Mouse (Mus musculus) liver, adult 10 weeks (tissue): ENCODE measurements around the gene Akr1c19. TPM values are rescaled to one million over a fixed set of nuclear protein-coding genes. Genes with fewer than 3 reads are reported as not detected.

Experiments used
- polyA plus RNA-seq: library from polyadenylated mRNA; stranded (reverse); fragments of 350-450 nt; fragmentation: Illumina TruSeq; extraction: RNeasy Lipid Tissue Mini Kit (QIAGEN cat#74804); gene quantifications from one replicate; pipeline ENCODE4 v1.2.3, GENCODE M21; 2014; ENCODE audit warnings: low read depth, low replicate concordance

The Akr1c19 gene
- 220 TPM for polyA plus RNA-seq

GRCm38 (mm10) chr13:4228441-4228840 lies at the start of gene Akr1c19:
Gene Akr1c19 (plus strand): TSS chr13:4228700.

GRCm38 (mm10) chr13:4190904-4191303 lies 37.6 kb upstream of the Akr1c19 start, which contains the start of gene Akr1c13:
Gene Akr1c13 (plus strand): TSS chr13:4191150.

GRCm38 (mm10) chr13:4279284-4279683 lies 50.8 kb downstream of the Akr1c19 start, which contains the start of gene Akr1c12:
Gene Akr1c12 (minus strand): TSS chr13:4279433.

Other genes with a start within 250 kb of the Akr1c19 start
- gene Akr1c14, start 179.7 kb upstream of the Akr1c19 start, polyA plus RNA-seq = 819 TPM
- gene Akr1c18, start 78.0 kb upstream of the Akr1c19 start, polyA plus RNA-seq = 1.5 TPM
- 295 TPM for gene Akr1c13, start 37.5 kb upstream of the Akr1c19 start, polyA plus RNA-seq
- 182 TPM for gene Akr1c12, start 50.7 kb downstream of the Akr1c19 start, polyA plus RNA-seq
- 3,950 TPM for gene Akr1c6, start 205.6 kb downstream of the Akr1c19 start, polyA plus RNA-seq